Mouse (Mus musculus): ENCODE data around the gene Olfr1375. TPM values are rescaled to one million over a fixed set of nuclear protein-coding genes. Genes with fewer than 3 reads are reported as not detected.

Olfr1375 gene
- not detected for total RNA-seq (2023)

DNA sequence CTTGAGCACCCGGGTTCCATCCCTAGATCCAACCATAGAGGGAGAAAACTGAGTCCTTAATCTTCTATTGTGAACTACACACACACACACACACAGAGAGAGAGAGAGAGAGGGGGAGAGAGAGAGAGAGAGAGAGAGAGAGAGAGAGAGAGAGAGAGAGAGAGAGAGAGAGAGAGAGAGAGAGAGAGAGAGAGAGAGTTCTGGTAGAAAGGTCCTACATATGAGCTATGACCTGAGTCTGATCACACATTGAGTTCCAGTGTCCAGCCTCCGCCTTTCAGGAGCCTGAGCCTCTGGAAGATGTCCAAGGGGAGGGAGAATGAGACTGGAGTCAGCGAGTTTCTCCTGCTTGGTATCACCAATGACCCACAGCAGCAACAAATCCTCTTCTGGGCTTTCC is at the start of gene Olfr1375:
Gene Olfr1375 (plus strand): TSS at position 301 of the 400 bp plus-strand sequence.

DNA sequence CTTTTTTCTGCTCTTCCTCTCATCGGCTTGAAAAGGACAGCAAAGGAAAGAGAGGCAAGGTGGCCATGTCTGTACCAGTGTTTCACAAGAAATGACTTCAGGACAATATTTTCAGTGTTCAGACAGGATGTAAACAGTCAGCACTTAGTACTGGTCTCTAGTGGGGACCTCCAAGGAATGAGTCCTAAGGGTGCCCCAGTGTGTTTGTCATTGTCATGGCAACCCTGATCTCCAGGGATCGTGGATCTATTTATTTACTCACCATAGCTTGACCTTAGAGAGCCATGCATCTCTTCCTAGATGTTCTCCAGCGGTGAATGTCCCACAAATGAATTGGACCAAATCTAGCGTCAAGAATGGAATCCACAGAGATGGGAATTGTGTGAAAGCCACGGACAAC is 44.6 kb upstream of the Olfr1375 start, which contains the start of gene Olfr51:
Gene Olfr51 (plus strand): TSS at position 301 of the 400 bp plus-strand sequence.

DNA sequence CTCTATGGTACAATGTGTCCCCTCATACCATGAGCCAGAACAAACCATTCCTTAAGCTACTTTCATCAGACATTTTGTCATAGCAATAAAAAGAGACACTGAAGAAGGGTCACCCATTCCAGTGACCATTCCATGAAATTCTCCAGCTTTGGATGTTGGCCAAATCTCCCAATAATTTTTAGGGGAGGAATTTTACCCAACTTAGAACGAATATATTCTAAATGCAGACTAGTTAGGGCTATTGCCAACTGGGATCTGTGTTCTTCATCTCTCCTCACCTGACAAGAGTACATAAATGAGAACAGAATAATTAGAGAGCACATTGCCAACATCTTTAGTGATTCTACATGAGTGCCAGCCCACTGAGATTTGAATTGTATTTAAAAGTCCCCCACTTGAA is 34.0 kb upstream of the Olfr1375 start, which contains the start of gene Olfr54:
Gene Olfr54 (plus strand): TSS at position 301 of the 400 bp plus-strand sequence.

DNA sequence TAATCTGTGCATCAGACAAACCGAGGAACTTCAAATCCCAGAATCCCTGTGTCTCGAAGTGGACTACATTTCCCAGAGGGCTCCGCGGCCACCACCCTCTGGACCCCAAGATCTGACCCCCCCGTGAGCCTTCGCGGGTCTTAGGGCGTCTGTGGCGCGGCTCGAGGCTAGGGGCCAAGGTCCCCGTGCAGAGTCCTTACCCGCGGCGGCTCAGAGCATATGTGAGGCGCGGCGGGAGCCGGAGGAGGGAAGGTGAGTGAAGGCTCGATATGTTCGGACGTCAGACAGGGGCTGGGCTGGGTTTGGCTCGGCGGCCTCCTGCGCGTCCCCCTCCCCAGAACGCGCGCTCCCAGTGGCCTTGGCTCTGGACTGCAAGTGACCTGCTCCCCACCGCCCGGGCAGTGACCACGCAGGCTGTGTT is 11.3 kb downstream of the Olfr1375 start, which contains the start of gene Zfp354a:
Gene Zfp354a (plus strand): TSS at position 107 of the 421 bp plus-strand sequence.

Other genes starting within 250 kb of the Olfr1375 start
- gene Zfp354c, start 220.4 kb upstream of the Olfr1375 start, total RNA-seq (2023): 17.9 TPM
- gene Zfp879, start 206.6 kb upstream of the Olfr1375 start, total RNA-seq (2023): 0.21 TPM
- 17.9 TPM for gene Grm6, start 197.4 kb upstream of the Olfr1375 start, total RNA-seq (2023)
- not detected for gene Zfp454, start 160.5 kb upstream of the Olfr1375 start, total RNA-seq (2023)
- 3.3 TPM for gene Zfp2, start 131.9 kb upstream of the Olfr1375 start, total RNA-seq (2023)
- not detected for gene Zfp354b, start 116.5 kb upstream of the Olfr1375 start, total RNA-seq (2023)
- gene 4933414I15Rik, start 104.3 kb upstream of the Olfr1375 start, total RNA-seq (2023): not detected
- gene Prop1, start 94.3 kb upstream of the Olfr1375 start, total RNA-seq (2023): not detected
- not detected for gene Olfr1378, start 81.6 kb upstream of the Olfr1375 start, total RNA-seq (2023)
- gene Olfr1377, start 66.1 kb upstream of the Olfr1375 start, total RNA-seq (2023): not detected
- not detected for gene Olfr51, start 44.5 kb upstream of the Olfr1375 start, total RNA-seq (2023)
- not detected for gene Olfr54, start 33.9 kb upstream of the Olfr1375 start, total RNA-seq (2023)
- gene Zfp354a, start 11.1 kb downstream of the Olfr1375 start, total RNA-seq (2023): not detected
- gene Gm12569, start 172.4 kb downstream of the Olfr1375 start, total RNA-seq (2023): not detected
- gene Clk4, start 213.6 kb downstream of the Olfr1375 start, total RNA-seq (2023): 274 TPM
- gene BC049762, start 214.9 kb downstream of the Olfr1375 start, total RNA-seq (2023): 1.6 TPM
- gene Col23a1, start 241.8 kb downstream of the Olfr1375 start, total RNA-seq (2023): 2.4 TPM

All from CD8-positive naive resting alpha-beta T cell, adult 57 days (primary cell).